Mouse (Mus musculus): ENCODE results near the gene Cdca5. TPM values are rescaled to one million over a fixed set of nuclear protein-coding genes. Genes with fewer than 3 reads are reported as not detected.

The Cdca5 gene
- polyA plus RNA-seq, 1 experiment from 2014 or later: 16.1 TPM

GRCm38 (mm10) chr19:6067011-6067723 lies 17.6 kb upstream of the Cdca5 start:
- Histone ChIP-seq H3K4me1 (replicated peaks; ENCODE audit: insufficient read depth, low read length) (peaks cover 18% of the 10 kb centered on the region; the same call in 1 of the 2 replicates), H3K4me3 (replicated peaks; ENCODE audit: low read depth, low read length) (peak overlapping the region; percentile 37), H3K27ac (peak overlapping the region; percentile 70), H3K36me3 (ENCODE audit: insufficient read depth, low read length) (peaks cover 20% of the 10 kb centered on the region; the same call in 1 of the 2 replicates), H3K4me2 (ENCODE audit: low read length) (peak overlapping the region; percentile 86), H3K27me3 (ENCODE audit: insufficient read depth, low read length) (no peaks in the 10 kb centered on the region), H3K9me3 (replicated peaks; ENCODE audit: low read length) (no peaks in the 10 kb centered on the region), H3K9ac (ENCODE audit: low read depth, low read length) (peak overlapping the region; percentile 41)
- ATAC-seq (replicated peaks; ENCODE audit: low FRiP score, low read depth): peak; percentile 43
- TF ChIP-seq CTCF (IDR thresholded peaks at IDR 0.05; ENCODE audit: low read depth): peak; percentile 87
- peak; percentile 84 for DNase-seq (ENCODE audit: low spot score)
- WGBS: 1% methylated on average over 27 of the region's 30 CpGs

- H3K4me1 ChIP-seq (replicated peaks; ENCODE audit: insufficient read depth, low read length): peaks cover 13% of the 10 kb centered on the region; the same call in 1 of the 2 replicates
- peak within 1 kb of the TSS; percentile 37 for H3K4me3 ChIP-seq (replicated peaks; ENCODE audit: low read depth, low read length)
- H3K27ac ChIP-seq: peak within 1 kb of the TSS; percentile 70
- peak within 1 kb of the TSS; percentile 41 for H3K9ac ChIP-seq (ENCODE audit: low read depth, low read length)
- peak; percentile 96 for DNase-seq (ENCODE audit: low spot score)
- no peaks in the 10 kb centered on the region for H3K9me3 ChIP-seq (replicated peaks; ENCODE audit: low read length)
- peak; percentile 88 for ATAC-seq (replicated peaks; ENCODE audit: low FRiP score, low read depth)
- no peak; the same call in 1 of the 2 replicates for TF ChIP-seq CTCF (IDR thresholded peaks at IDR 0.05; ENCODE audit: low read depth)
- 7% methylated on average over 33 of the region's 33 CpGs for WGBS
- peak within 1 kb of the TSS; percentile 86 for H3K4me2 ChIP-seq (ENCODE audit: low read length)
- peaks cover 22% of the 10 kb centered on the region; the same call in 1 of the 2 replicates for H3K36me3 ChIP-seq (ENCODE audit: insufficient read depth, low read length)
- H3K27me3 ChIP-seq (ENCODE audit: insufficient read depth, low read length): no peaks in the 10 kb centered on the region
These were observed 16.9 kb upstream of the Cdca5 start, which contains the start of gene Tm7sf2 for GRCm38 (mm10) chr19:6067724-6068415. Tm7sf2 (minus strand) TSS chr19:6068373.

GRCm38 (mm10) chr19:6068951-6069350 lies 15.8 kb upstream of the Cdca5 start:
- 0 out of 2 replicates have a peak, but pooled peaks have one; percentile 7 for TF ChIP-seq CTCF (IDR thresholded peaks at IDR 0.05; ENCODE audit: low read depth)
- ATAC-seq (replicated peaks; ENCODE audit: low FRiP score, low read depth) (no peak), DNase-seq (ENCODE audit: low spot score) (no peak)
- no peaks in the 10 kb centered on the region for H3K9me3 ChIP-seq (replicated peaks; ENCODE audit: low read length)
- no peak overlapping the region for H3K4me3 ChIP-seq (replicated peaks; ENCODE audit: low read depth, low read length)
- H3K27me3 ChIP-seq (ENCODE audit: insufficient read depth, low read length): no peaks in the 10 kb centered on the region
- H3K4me1 ChIP-seq (replicated peaks; ENCODE audit: insufficient read depth, low read length): peaks cover 13% of the 10 kb centered on the region; the same call in 1 of the 2 replicates
- 78% methylated on average over 4 of the region's 4 CpGs for WGBS
- peaks cover 25% of the 10 kb centered on the region for H3K36me3 ChIP-seq (ENCODE audit: insufficient read depth, low read length)
- H3K4me2 ChIP-seq (ENCODE audit: low read length): no peak overlapping the region
- H3K27ac ChIP-seq: no peak overlapping the region
- no peak overlapping the region for H3K9ac ChIP-seq (ENCODE audit: low read depth, low read length)

- Histone ChIP-seq H3K27me3 (ENCODE audit: insufficient read depth, low read length) (no peaks in the 10 kb centered on the region), H3K9ac (ENCODE audit: low read depth, low read length) (no peak overlapping the region), H3K9me3 (replicated peaks; ENCODE audit: low read length) (no peaks in the 10 kb centered on the region), H3K27ac (no peak overlapping the region), H3K36me3 (ENCODE audit: insufficient read depth, low read length) (peaks cover 28% of the 10 kb centered on the region), H3K4me3 (replicated peaks; ENCODE audit: low read depth, low read length) (no peak overlapping the region), H3K4me2 (ENCODE audit: low read length) (no peak overlapping the region), H3K4me1 (replicated peaks; ENCODE audit: insufficient read depth, low read length) (peaks cover 13% of the 10 kb centered on the region; the same call in 1 of the 2 replicates)
- 93% methylated on average over 10 of the region's 10 CpGs for WGBS
- no peak for TF ChIP-seq CTCF (IDR thresholded peaks at IDR 0.05; ENCODE audit: low read depth)
- no peak for ATAC-seq (replicated peaks; ENCODE audit: low FRiP score, low read depth)
- no peak for DNase-seq (ENCODE audit: low spot score)
These were observed 14.9 kb upstream of the Cdca5 start for GRCm38 (mm10) chr19:6069851-6070250.

- Histone ChIP-seq H3K9ac (ENCODE audit: low read depth, low read length) (no peak overlapping the region), H3K4me2 (ENCODE audit: low read length) (no peak overlapping the region), H3K36me3 (ENCODE audit: insufficient read depth, low read length) (peaks cover 28% of the 10 kb centered on the region), H3K4me3 (replicated peaks; ENCODE audit: low read depth, low read length) (no peak overlapping the region), H3K27me3 (ENCODE audit: insufficient read depth, low read length) (no peaks in the 10 kb centered on the region), H3K4me1 (replicated peaks; ENCODE audit: insufficient read depth, low read length) (peaks cover 13% of the 10 kb centered on the region; the same call in 1 of the 2 replicates), H3K27ac (no peak overlapping the region), H3K9me3 (replicated peaks; ENCODE audit: low read length) (no peaks in the 10 kb centered on the region)
- DNase-seq (ENCODE audit: low spot score): no peak
- ATAC-seq (replicated peaks; ENCODE audit: low FRiP score, low read depth): no peak
- no peak for TF ChIP-seq CTCF (IDR thresholded peaks at IDR 0.05; ENCODE audit: low read depth)
- 93% methylated on average over 31 of the region's 31 CpGs for WGBS
These were observed 14.1 kb upstream of the Cdca5 start for GRCm38 (mm10) chr19:6070571-6071250.

GRCm38 (mm10) chr19:6071261-6071660 lies 13.5 kb upstream of the Cdca5 start:
- no peak for TF ChIP-seq CTCF (IDR thresholded peaks at IDR 0.05; ENCODE audit: low read depth)
- Histone ChIP-seq H3K9ac (ENCODE audit: low read depth, low read length) (no peak overlapping the region), H3K9me3 (replicated peaks; ENCODE audit: low read length) (no peaks in the 10 kb centered on the region), H3K4me3 (replicated peaks; ENCODE audit: low read depth, low read length) (no peak overlapping the region), H3K27me3 (ENCODE audit: insufficient read depth, low read length) (no peaks in the 10 kb centered on the region), H3K27ac (no peak overlapping the region), H3K36me3 (ENCODE audit: insufficient read depth, low read length) (peaks cover 28% of the 10 kb centered on the region), H3K4me1 (replicated peaks; ENCODE audit: insufficient read depth, low read length) (peaks cover 16% of the 10 kb centered on the region), H3K4me2 (ENCODE audit: low read length) (no peak overlapping the region)
- WGBS: 97% methylated on average over 19 of the region's 19 CpGs
- no peak for DNase-seq (ENCODE audit: low spot score)
- ATAC-seq (replicated peaks; ENCODE audit: low FRiP score, low read depth): no peak
